28 mouse cellular contexts compared by ENCODE assay signal in the genomic region with DNA sequence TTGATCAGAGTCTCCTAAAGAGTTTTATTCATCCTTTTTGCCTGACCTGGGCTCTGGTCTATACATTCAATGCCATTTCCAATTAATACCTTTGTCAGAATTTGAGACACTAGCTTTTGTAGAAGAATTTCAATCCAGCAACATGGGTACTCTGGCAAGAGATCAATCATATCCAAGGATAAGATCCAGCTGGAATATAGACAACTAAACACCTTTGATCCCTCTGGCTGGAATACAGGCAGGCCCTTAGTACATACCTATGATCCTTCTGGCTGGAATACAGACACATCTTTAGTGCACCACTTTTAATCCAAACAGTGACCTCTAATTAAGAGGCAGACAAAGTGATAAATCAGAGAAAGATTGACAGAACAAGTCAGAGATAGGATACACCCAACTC.
"Had no signal": no experiment of that assay in that cellular context is flagged by ENCODE, and none has a peak within 500 bp of the region (broad histone marks: within the 10 kb centered on the region; RNA-seq: fewer than 3 reads in every experiment).

No protein-coding gene starts in this region.

- ATAC-seq: forebrain, embryonic 13.5 days; forebrain, embryonic 14.5 days; forebrain, embryonic 15.5 days; forebrain, embryonic 16.5 days; forebrain, postnatal 0 days had no signal

- H3K4me3 ChIP-seq: embryonic facial prominence, embryonic 10.5 days; embryonic facial prominence, embryonic 12.5 days; embryonic facial prominence, embryonic 13.5 days; embryonic facial prominence, embryonic 15.5 days; erythroblast, embryonic 14.5 days; forebrain, embryonic 10.5 days; forebrain, embryonic 12.5 days; forebrain, embryonic 13.5 days; forebrain, embryonic 15.5 days; gastrocnemius, adult 2 months; heart, adult 2 months had no signal

- H3K4me2 ChIP-seq: embryonic facial prominence, embryonic 12.5 days; embryonic facial prominence, embryonic 13.5 days; embryonic facial prominence, embryonic 15.5 days; forebrain, embryonic 12.5 days; forebrain, embryonic 13.5 days; forebrain, embryonic 15.5 days had no signal

- H3K27ac ChIP-seq: embryonic facial prominence, embryonic 10.5 days; embryonic facial prominence, embryonic 12.5 days; embryonic facial prominence, embryonic 13.5 days; embryonic facial prominence, embryonic 15.5 days; forebrain, embryonic 10.5 days; forebrain, embryonic 12.5 days; forebrain, embryonic 13.5 days; forebrain, embryonic 15.5 days; gastrocnemius, adult 2 months; heart, adult 2 months had no signal

- DNase-seq: cerebellum, adult 2 months; cerebellum, adult 8-10 months; cerebellum, adult 9-10 months; cerebellum, adult 9-11 months; cerebellum, postnatal 10 days; cerebellum, postnatal 14 days; cerebellum, postnatal 25 days; cerebellum, postnatal 36 days; embryo, embryonic 11 days; forebrain, postnatal 0 days; gastrocnemius, adult 2 months; gastrocnemius, postnatal 10 days; gastrocnemius, postnatal 14 days; gastrocnemius, postnatal 25 days; gastrocnemius, postnatal 36 days; heart, adult 18-20 months; heart, adult 2 months had no signal

- H3K4me1 ChIP-seq: embryonic facial prominence, embryonic 10.5 days; embryonic facial prominence, embryonic 12.5 days; embryonic facial prominence, embryonic 13.5 days; embryonic facial prominence, embryonic 15.5 days; forebrain, embryonic 12.5 days; forebrain, embryonic 13.5 days; forebrain, embryonic 15.5 days had no signal

- H3K27me3 ChIP-seq: embryonic facial prominence, embryonic 12.5 days; embryonic facial prominence, embryonic 13.5 days; embryonic facial prominence, embryonic 15.5 days; forebrain, embryonic 12.5 days; forebrain, embryonic 13.5 days; forebrain, embryonic 15.5 days had no signal

- H3K9ac ChIP-seq: embryonic facial prominence, embryonic 12.5 days; embryonic facial prominence, embryonic 13.5 days; embryonic facial prominence, embryonic 15.5 days; forebrain, embryonic 12.5 days; forebrain, embryonic 13.5 days; forebrain, embryonic 15.5 days; forebrain, postnatal 0 days had no signal
